Mouse (Mus musculus) testis, adult 2 months (tissue): ENCODE data around the gene Rbm20. TPM values are rescaled to one million over a fixed set of nuclear protein-coding genes. Genes with fewer than 3 reads are reported as not detected.

ENCODE experiments used
- H3K27ac ChIP-seq: fragments of 200-500 bp; 2 replicates; pipeline ENCODE4 v1.5.1; 2012; ENCODE audit warnings: low read depth, low read length; ENCODE audit not compliant: control insufficient read depth, insufficient read depth
- H3K27me3 ChIP-seq: fragments of 200-500 bp; 2 replicates; pipeline ENCODE4 v1.6.1; 2012; ENCODE audit warnings: mild to moderate bottlenecking, low read length, moderate library complexity; ENCODE audit not compliant: control insufficient read depth, insufficient read depth
- H3K36me3 ChIP-seq: fragments of 200-500 bp; 2 replicates; pipeline ENCODE4 v1.6.1; 2012; ENCODE audit warnings: mild to moderate bottlenecking, low read length; ENCODE audit not compliant: control insufficient read depth, insufficient read depth
- H3K4me1 ChIP-seq: fragments of 200-500 bp; 2 replicates; pipeline ENCODE4 v1.6.1; 2012; ENCODE audit warnings: low read length; ENCODE audit not compliant: control insufficient read depth, insufficient read depth
- H3K4me3 ChIP-seq: fragments of 200-500 bp; 2 replicates; pipeline ENCODE4 v1.5.1; 2012; ENCODE audit warnings: low read depth, mild to moderate bottlenecking, low read length, moderate library complexity, mixed read lengths; ENCODE audit not compliant: control insufficient read depth
- CTCF ChIP-seq: fragments of 200-500 bp; IDR thresholded peaks from 2 replicates; pipeline ENCODE4 v1.5.1; 2012; ENCODE audit warnings: low read depth, mild to moderate bottlenecking, inconsistent platforms, low read length, moderate library complexity; ENCODE audit not compliant: control insufficient read depth, insufficient read depth, insufficient replicate concordance
- POLR2A ChIP-seq: fragments of 200-500 bp; IDR thresholded peaks from 2 replicates; pipeline ENCODE4 v1.6.1; 2012; ENCODE audit warnings: low read depth, mild to moderate bottlenecking, inconsistent platforms, low read length, moderate library complexity; ENCODE audit not compliant: control insufficient read depth
- polyA plus RNA-seq: library from polyadenylated mRNA; depleted of rRNA; stranded (reverse); fragments of >200 nt; gene quantifications from 2 replicates; pipeline ENCODE4 v1.2.3, GENCODE M21; 2012

Rbm20 gene
- polyA plus RNA-seq, 1 experiment, result 0.78 TPM

DNA sequence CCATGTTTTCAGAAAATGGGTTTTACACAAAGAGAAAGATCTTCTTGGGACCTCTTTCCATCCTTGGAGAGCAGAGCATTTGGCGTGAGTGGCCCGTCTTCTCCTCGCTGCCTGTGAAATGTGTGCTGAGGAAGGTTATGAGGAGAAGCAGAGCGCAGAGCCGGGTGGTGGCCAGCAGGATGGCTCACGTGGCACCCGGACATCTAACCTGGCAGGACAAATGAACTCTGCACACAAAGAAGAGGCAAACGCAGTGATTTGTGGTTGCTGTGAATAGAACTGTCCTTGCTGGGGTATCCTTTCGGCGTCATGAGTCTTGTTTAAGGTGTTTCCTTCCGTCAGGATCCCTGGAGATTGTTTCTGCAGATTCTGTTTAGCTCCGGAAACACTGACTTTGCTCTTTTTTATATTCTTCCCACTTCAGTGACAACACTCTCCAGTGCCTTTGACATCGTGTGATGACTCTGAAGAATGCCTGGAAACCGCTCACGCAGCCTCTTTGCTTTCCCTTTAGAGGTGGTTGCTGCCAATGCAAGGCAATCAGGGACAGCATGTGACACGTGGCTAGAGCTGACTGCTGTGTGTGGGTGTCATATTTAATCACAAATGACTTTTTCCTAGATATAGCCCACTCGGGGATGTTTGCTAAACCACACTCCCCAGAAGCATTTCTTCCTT, 80.5 kb downstream of the Rbm20 start:
- TF ChIP-seq POLR2A (no peak), CTCF (no peak)
- no peaks in the 10 kb centered on the region for H3K4me1 ChIP-seq
- H3K27me3 ChIP-seq, result no peaks in the 10 kb centered on the region
- no peaks in the 10 kb centered on the region for H3K36me3 ChIP-seq
- H3K4me3 ChIP-seq, result no peak overlapping the region
- H3K27ac ChIP-seq, result no peak overlapping the region

- H3K36me3 ChIP-seq, result no peaks in the 10 kb centered on the region
- TF ChIP-seq POLR2A (no peak), CTCF (no peak)
- H3K4me3 ChIP-seq, result no peak overlapping the region
- H3K27ac ChIP-seq, result no peak overlapping the region
- H3K4me1 ChIP-seq, result no peaks in the 10 kb centered on the region
- H3K27me3 ChIP-seq, result no peaks in the 10 kb centered on the region
These were observed 81.8 kb downstream of the Rbm20 start for GRCm38 (mm10) chr19:53758881-53759418.

DNA sequence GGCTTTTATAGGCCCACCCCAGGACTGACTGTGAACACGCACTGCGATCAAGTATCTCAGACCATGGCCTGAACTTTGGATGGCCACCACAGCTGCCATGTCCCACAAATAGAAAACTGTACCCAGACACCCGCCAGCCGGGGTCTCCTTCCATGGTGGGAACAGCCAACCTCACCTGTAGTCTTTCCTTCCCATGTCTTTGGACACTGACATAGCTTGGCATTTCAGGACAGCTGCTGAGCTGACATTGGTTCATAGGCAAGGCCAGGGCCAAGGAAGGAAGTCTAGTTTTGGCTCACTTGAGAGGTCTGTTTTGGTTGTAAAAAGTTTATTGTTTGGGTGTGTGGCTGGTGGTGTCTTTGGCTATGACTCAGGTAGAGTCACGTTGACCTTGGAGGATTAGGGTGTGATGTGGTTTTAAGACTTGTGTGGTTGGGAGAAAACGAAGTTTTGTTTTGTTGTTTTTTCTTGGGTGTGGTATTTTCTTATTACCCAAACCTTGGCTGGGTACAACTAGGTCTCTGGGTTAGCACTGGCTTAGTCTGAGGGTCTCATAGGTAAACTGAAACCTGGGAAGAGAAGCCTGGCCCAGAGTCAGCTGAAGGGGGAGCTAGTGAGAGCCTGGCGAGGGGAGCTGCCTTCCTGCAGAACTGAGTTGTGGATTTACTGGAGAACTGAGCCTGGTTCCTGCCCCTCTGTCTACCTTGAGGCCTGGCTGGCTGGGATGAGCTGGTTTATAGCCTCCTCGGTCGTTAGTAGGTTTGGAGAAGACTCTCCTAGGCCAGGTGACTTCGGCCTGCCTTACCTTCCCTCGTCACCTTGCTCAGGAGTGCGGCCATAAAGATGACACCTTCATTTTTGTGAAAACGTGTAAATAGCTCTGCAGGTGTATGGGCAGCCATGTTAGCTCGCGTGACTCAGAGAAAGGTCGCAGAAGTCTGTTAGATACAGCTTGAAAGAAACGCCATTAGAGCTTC, 83.3 kb downstream of the Rbm20 start:
- Histone ChIP-seq H3K36me3 (no peaks in the 10 kb centered on the region), H3K4me1 (no peaks in the 10 kb centered on the region), H3K27ac (no peak overlapping the region), H3K27me3 (no peaks in the 10 kb centered on the region), H3K4me3 (no peak overlapping the region)
- TF ChIP-seq POLR2A (no peak), CTCF (no peak)

GRCm38 (mm10) chr19:53762749-53763438, 85.8 kb downstream of the Rbm20 start:
- TF ChIP-seq POLR2A (no peak), CTCF (no peak)
- Histone ChIP-seq H3K36me3 (no peaks in the 10 kb centered on the region), H3K27ac (no peak overlapping the region), H3K4me1 (no peaks in the 10 kb centered on the region), H3K4me3 (no peak overlapping the region), H3K27me3 (no peaks in the 10 kb centered on the region)

GRCm38 (mm10) chr19:53764688-53765478, 87.8 kb downstream of the Rbm20 start:
- Histone ChIP-seq H3K27me3 (no peaks in the 10 kb centered on the region), H3K36me3 (no peaks in the 10 kb centered on the region), H3K4me1 (no peaks in the 10 kb centered on the region), H3K4me3 (no peak overlapping the region), H3K27ac (no peak overlapping the region)
- TF ChIP-seq CTCF (no peak), POLR2A (no peak)

DNA sequence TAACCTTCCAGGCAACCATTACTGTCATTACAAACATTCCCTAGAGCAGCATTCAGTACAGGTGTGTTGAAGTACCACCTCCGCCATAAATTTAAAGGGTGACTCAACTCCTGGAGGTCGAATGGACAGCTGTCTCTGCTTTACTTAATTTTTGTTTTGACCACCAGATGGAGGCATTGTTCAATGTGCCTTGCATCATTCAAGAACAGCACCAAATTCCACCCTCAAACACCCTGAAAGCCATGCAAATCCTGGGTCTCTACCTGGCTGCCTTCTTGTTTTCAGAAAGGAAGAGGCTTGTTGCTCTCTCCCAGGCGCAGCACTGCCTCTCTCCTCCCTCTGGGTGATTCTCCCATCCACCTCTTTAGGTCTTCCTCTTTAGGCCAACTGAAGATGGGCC, 91.4 kb downstream of the Rbm20 start:
- H3K4me1 ChIP-seq, result no peaks in the 10 kb centered on the region
- no peak overlapping the region for H3K27ac ChIP-seq
- no peak overlapping the region for H3K4me3 ChIP-seq
- H3K27me3 ChIP-seq, result no peaks in the 10 kb centered on the region
- no peak for TF ChIP-seq CTCF
- TF ChIP-seq POLR2A, result no peak
- H3K36me3 ChIP-seq, result no peaks in the 10 kb centered on the region
